Mouse (Mus musculus) embryonic facial prominence, embryonic 13.5 days (tissue): ENCODE data around the gene Alpl. TPM values are rescaled to one million over a fixed set of nuclear protein-coding genes. Genes with fewer than 3 reads are reported as not detected.

ENCODE experiments used
- ATAC-seq: fragments of 200-750 bp; cut with Nextera tagmentation; 2 replicates; pipeline ENCODE4 v1.8.0; 2017; ENCODE audit warnings: low read depth; ENCODE audit not compliant: insufficient number of reproducible peaks, insufficient read depth, low FRiP score, low TSS enrichment
- H3K27ac ChIP-seq: fragments of 300-500 bp; sonication (generic); 2 replicates; pipeline ENCODE4 v1.5.1; 2015; ENCODE audit warnings: moderate library complexity, mild to moderate bottlenecking, inconsistent platforms
- H3K27me3 ChIP-seq: fragments of 300-500 bp; sonication (generic); 2 replicates; pipeline ENCODE4 v1.6.1; 2015; ENCODE audit warnings: mild to moderate bottlenecking, inconsistent platforms
- H3K36me3 ChIP-seq: fragments of 300-500 bp; sonication (generic); 2 replicates; pipeline ENCODE4 v1.6.1; 2015; ENCODE audit warnings: mild to moderate bottlenecking, inconsistent platforms
- H3K4me1 ChIP-seq: fragments of 300-500 bp; sonication (generic); 2 replicates; pipeline ENCODE4 v1.6.1; 2015; ENCODE audit warnings: inconsistent platforms
- H3K4me2 ChIP-seq: fragments of 300-500 bp; sonication (generic); 2 replicates; pipeline ENCODE4 v1.6.1; 2015; ENCODE audit warnings: moderate library complexity, mild to moderate bottlenecking, inconsistent platforms
- H3K4me3 ChIP-seq: fragments of 300-500 bp; sonication (generic); 2 replicates; pipeline ENCODE4 v1.5.1; 2015; ENCODE audit warnings: mild to moderate bottlenecking, inconsistent platforms
- H3K9ac ChIP-seq: fragments of 300-500 bp; sonication (generic); 2 replicates; pipeline ENCODE4 v1.6.1; 2015; ENCODE audit warnings: mild to moderate bottlenecking, inconsistent platforms
- H3K9me3 ChIP-seq: fragments of 300-500 bp; sonication (generic); 2 replicates; pipeline ENCODE4 v1.6.1; 2016; ENCODE audit warnings: inconsistent platforms
- WGBS: fragments of 180-500 bp; shearing (Covaris S2); methylation state at CpG from one replicate; pipeline ENCODE4 v1.1.7; 2015; ENCODE audit warnings: mixed read lengths; 5-methylcytosine and 5-hydroxymethylcytosine counted together
- polyA plus RNA-seq: library from polyadenylated mRNA; unstranded; fragments of >200 nt; fragmentation: Nextera tagmentation; extraction: Ambion mirVana; gene quantifications from 2 replicates; pipeline ENCODE4 v1.2.1, GENCODE M21; 2015

Alpl gene
- polyA plus RNA-seq, 1 experiment from 2014 or later: 122 TPM

DNA sequence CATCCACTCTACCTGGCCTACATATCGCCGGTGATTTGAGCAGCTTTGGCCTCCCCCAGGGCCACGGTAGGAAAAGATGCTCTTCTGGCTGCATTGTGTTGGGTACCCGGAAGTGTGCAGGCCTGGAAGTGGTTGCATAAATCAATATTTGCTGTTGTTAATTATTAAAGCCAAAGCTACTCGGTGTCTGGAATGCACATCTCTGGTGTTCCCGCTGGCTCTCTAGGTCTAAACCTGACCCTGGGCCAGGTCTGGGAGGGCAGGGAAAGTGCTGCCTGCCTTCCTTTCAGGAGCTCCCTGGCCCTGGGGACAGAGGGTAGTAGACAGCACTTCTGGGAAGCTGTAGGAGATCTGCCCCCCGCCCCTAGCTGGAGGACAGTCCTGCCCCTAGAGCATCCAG, 89.7 kb downstream of the Alpl start:
- Histone ChIP-seq H3K9me3 (no peaks in the 10 kb centered on the region), H3K27ac (no peak overlapping the region), H3K27me3 (no peaks in the 10 kb centered on the region; the same call in 1 of the 2 replicates), H3K4me2 (peak overlapping the region; percentile 92), H3K36me3 (no peaks in the 10 kb centered on the region), H3K4me1 (peaks cover 25% of the 10 kb centered on the region), H3K9ac (no peak overlapping the region), H3K4me3 (no peak overlapping the region)
- no peak for ATAC-seq
- WGBS: 67% methylated on average over 7 of the region's 7 CpGs

DNA sequence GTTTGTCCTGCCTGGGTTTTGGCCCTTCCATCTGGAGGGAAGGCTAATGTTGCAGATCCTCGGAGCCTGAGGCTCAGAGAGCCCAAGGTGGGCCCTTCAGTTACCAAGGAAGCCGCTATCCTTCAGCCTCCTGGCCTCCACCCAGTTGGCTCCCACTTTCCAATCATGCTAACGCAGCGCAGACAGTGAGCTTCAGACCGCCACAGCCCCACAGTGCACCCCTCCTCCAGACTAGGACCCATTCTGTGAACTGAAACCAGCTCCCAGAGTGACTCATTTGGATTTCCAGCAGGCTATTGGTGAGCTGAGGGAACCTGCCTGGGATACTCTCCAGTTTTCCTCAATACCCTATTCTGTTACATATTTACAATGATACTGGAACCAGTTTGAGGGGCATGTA, 90.8 kb downstream of the Alpl start:
- Histone ChIP-seq H3K9ac (no peak overlapping the region), H3K27me3 (no peaks in the 10 kb centered on the region; the same call in 1 of the 2 replicates), H3K4me3 (no peak overlapping the region), H3K4me1 (peaks cover 30% of the 10 kb centered on the region), H3K27ac (no peak overlapping the region), H3K36me3 (no peaks in the 10 kb centered on the region), H3K9me3 (no peaks in the 10 kb centered on the region), H3K4me2 (no peak overlapping the region)
- whole genome bisulfite sequencing: 63% methylated on average over 5 of the region's 5 CpGs
- ATAC-seq: no peak

DNA sequence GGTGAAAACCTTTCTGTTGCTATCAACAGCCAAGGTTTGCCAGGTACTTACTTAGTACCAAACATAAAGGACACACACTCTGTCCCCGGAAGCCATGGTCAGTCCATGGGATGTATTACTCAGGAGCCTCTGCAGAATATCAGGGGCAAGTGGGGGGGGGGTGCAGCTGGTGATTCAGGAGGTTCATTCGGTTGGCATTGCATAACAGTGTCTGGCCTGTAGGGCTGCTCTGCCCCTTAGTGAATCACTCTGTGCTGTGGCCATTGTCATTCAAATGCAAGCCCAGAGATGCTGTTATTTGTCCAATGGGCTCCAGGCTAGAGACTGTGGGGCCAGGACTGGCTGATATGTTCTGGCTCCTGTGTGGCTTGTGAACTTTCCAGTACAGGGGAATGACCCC, 91.6 kb downstream of the Alpl start:
- WGBS: 66% methylated on average over 2 of the region's 2 CpGs
- Histone ChIP-seq H3K27me3 (no peaks in the 10 kb centered on the region; the same call in 1 of the 2 replicates), H3K36me3 (no peaks in the 10 kb centered on the region), H3K4me1 (peaks cover 30% of the 10 kb centered on the region), H3K9me3 (no peaks in the 10 kb centered on the region), H3K4me3 (no peak overlapping the region), H3K27ac (no peak overlapping the region), H3K4me2 (no peak overlapping the region), H3K9ac (no peak overlapping the region)
- ATAC-seq: no peak

DNA sequence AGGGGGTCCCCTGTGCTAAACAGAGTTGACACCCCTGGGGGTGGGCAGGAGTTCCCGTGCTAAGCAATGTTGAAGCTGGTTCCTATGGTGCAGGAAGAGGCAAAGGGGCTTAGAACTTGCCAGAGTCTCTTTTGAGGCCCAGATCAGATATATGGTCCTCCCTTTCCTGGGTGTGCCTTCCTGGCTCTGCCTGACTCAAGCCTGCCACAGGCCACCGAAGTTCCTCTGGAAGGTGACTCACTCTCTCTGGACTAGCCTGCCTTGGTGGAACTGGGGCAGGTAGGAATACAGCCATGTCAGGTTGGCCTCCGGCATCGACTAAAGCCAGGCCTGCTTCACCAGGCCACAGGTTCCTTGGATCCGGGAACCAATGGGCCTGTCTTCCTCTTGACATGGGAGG, 93.1 kb downstream of the Alpl start:
- H3K27me3 ChIP-seq: no peaks in the 10 kb centered on the region; the same call in 1 of the 2 replicates
- H3K9ac ChIP-seq: no peak overlapping the region
- ATAC-seq: no peak
- no peak overlapping the region for H3K4me3 ChIP-seq
- peaks cover 22% of the 10 kb centered on the region for H3K4me1 ChIP-seq
- H3K4me2 ChIP-seq: no peak overlapping the region
- no peaks in the 10 kb centered on the region for H3K36me3 ChIP-seq
- no peak overlapping the region for H3K27ac ChIP-seq
- 88% methylated on average over 5 of the region's 5 CpGs for WGBS
- H3K9me3 ChIP-seq: no peaks in the 10 kb centered on the region

DNA sequence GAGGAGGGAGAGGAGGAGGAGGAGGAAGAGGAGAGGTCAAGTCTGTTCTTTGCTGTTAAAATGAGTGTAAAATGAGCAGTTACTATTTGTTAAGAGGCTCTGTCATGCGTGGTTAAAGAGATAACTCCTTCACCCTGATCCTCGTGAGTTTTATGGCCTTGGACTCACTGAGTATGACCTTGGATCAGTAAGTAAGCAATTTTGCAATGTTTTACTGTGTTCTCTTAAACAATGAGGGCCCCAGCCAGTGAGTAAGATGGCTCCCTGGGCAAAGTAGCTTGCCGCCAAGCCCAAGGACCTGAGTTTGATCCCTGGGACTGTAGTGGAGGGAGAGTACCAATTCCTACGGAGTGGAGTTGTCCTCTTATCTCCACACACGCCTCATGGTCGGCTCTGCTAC, 95.2 kb downstream of the Alpl start:
- Histone ChIP-seq H3K9me3 (no peaks in the 10 kb centered on the region), H3K4me2 (no peak overlapping the region), H3K36me3 (no peaks in the 10 kb centered on the region), H3K4me3 (no peak overlapping the region), H3K27me3 (no peaks in the 10 kb centered on the region), H3K27ac (no peak overlapping the region), H3K4me1 (peaks cover 21% of the 10 kb centered on the region), H3K9ac (no peak overlapping the region)
- 62% methylated on average over 6 of the region's 6 CpGs for WGBS
- ATAC-seq: no peak

DNA sequence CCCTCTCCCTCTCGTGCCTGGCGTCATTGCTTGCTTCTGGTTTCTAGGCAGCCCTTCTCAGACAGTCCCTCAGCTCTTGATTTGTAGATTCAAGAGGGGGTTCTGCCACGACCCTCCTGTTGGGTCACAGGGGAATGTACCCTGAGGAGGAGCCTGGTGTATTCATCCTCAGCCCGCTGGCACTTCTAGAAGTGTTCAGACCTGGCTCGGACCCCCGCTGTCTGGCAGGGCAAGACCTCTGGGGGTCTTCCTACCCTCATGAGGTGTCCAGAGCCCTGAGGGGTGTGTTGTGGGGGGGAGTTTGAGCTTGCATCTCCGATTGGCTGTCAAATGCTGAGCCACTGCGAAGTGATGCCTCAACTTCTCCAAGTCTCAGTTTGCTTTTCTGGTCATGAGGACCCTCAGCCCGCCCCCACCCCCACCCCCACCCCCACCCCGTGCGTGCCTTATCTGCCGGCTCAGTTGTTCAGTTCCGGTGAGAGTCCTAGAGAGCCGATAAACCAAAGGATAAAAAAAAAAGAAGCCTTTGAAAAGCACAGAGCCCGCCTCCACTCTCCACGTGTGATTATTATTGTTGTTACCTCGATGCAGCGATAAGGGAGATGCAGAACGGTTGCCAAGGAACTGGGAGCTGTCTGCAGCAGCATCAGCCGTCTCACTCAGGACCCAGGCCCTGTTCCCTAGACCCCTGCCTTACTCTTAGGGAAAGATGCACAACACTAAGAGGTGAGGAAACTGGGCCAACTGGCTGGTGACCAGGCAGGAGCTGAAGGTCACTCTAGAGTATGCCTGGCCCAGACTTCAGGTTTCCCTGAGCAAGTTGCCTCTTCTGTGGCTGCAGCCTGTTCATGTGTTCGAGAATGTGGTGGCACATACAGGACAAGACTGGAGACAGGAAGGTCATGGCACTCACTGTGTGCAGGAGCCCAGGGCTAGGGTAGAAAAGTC, 96.6 kb downstream of the Alpl start:
- H3K4me3 ChIP-seq: no peak overlapping the region
- no peak overlapping the region for H3K27ac ChIP-seq
- peaks cover 28% of the 10 kb centered on the region for H3K4me1 ChIP-seq
- no peak for ATAC-seq
- no peaks in the 10 kb centered on the region for H3K27me3 ChIP-seq
- H3K36me3 ChIP-seq: no peaks in the 10 kb centered on the region
- H3K9me3 ChIP-seq: no peaks in the 10 kb centered on the region
- no peak overlapping the region for H3K4me2 ChIP-seq
- 72% methylated on average over 21 of the region's 21 CpGs for WGBS
- H3K9ac ChIP-seq: no peak overlapping the region

DNA sequence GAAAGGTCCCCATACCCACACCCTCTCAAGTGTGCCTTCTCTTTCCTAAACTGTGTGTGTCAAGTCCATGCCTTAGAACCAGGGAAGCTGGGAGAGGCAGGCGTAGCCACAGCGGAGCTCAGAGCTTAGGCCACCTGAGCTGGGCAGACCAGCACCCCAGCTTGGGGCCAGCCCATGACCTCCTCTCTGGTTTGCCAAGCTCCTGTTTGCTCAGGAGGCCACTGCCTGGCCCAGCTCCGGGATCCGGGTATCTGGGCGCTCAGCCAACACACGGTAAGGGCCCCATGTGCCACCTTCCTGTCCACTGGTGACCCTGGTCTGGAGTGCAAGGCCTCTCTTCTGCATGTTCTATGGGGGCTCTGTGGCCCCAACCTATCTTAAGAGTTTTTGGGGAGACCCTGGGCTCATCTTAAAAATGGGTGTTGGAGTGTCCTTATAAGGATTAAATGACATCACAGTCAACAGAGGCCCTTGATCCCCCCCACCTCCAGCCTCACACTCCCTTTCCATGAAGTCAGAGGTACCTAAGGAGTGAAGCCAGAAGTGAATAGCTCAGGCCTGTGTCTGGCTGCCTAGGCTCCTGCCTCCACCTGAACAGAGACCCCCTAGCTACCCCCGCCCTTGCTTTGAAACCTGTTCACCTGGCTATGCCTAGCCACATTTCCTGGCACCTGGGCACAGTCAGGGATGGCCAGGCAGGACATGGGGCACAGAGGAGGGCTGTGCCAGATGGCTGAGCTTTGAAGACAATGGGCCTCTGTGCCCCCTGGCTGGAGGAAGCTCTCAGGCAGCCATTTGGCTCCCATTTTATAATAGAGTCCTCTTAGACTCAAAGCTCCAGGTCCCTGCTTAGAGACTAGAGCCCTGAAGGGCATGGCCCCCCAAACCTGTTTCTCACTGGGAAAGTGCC, 97.9 kb downstream of the Alpl start:
- 86% methylated on average over 7 of the region's 7 CpGs for WGBS
- H3K4me1 ChIP-seq: peaks cover 28% of the 10 kb centered on the region
- 0 out of 2 replicates have a peak overlapping the region, but pooled peaks have one; percentile 40 for H3K9ac ChIP-seq
- no peak for ATAC-seq
- peak overlapping the region; percentile 17; the same call in 1 of the 2 replicates for H3K27ac ChIP-seq
- H3K27me3 ChIP-seq: no peaks in the 10 kb centered on the region
- H3K36me3 ChIP-seq: no peaks in the 10 kb centered on the region
- no peaks in the 10 kb centered on the region for H3K9me3 ChIP-seq
- no peak overlapping the region for H3K4me3 ChIP-seq
- H3K4me2 ChIP-seq: no peak overlapping the region

DNA sequence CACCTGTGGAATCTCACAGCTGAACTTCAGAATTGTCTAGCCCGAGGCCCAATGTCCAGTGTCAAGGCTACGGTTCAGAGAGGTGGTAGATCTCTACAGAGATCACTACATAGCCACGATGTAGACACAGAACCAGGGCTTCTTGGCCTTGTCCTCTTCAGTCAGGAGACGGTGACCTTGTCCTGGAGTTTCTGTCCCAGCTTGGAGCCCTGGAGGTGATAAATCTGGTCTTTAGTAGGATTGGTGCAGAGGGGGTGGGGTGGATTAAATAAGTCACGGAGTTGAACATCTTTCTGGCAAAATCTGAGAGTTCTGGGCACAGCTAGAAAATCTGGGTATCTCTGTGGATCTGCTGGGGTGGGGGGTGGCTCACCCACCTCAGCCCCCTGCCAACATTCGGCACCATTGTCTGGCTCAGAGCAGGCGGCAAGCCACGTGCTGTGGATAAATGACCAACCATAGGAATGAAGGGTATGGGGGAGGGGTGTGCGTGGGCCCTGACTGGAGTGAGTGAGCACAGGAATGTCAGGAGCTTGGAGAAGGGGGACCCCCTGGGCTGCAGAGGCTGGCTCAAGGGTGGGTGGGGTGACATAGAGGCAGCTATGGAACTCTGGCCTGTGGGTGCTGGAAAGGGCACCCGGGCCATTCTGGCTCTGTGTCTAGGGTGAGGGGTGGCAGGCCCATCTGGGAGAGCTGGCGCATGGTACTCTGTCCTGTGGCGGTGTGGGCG, 98.9 kb downstream of the Alpl start:
- WGBS: 73% methylated on average over 13 of the region's 13 CpGs

DNA sequence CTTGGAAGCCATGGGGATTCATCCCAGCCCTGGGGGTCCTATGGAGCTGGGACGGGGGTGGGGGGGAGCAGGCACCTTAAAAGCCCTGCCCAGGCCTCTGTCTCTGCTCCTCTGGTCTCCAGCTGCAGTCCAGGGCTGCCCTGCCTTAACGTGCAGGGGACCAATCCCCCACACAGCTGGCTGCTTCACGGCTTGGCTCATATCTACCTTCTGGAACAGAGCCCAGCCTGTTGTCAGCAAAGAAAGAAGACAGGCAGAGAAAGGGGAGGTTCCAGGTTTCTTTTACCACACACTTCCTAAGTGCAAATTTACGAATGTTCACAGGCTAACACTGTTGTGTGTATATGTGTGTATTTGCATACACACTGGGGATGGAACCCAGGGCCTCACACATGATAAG, 100.3 kb downstream of the Alpl start:
- H3K27ac ChIP-seq: peak overlapping the region; percentile 44; the same call in 1 of the 2 replicates
- ATAC-seq: no peak
- 19% methylated on average over 4 of the region's 4 CpGs for WGBS

More for the DNA sequence above, 98.9 kb downstream of the Alpl start:
- H3K4me3 ChIP-seq: no peak overlapping the region
- no peaks in the 10 kb centered on the region for H3K36me3 ChIP-seq
- ATAC-seq: no peak
- H3K27me3 ChIP-seq: no peaks in the 10 kb centered on the region
- H3K27ac ChIP-seq: peak overlapping the region; percentile 17; the same call in 1 of the 2 replicates
- no peak overlapping the region for H3K9ac ChIP-seq
- no peak overlapping the region for H3K4me2 ChIP-seq
- peaks cover 28% of the 10 kb centered on the region for H3K4me1 ChIP-seq
- no peaks in the 10 kb centered on the region for H3K9me3 ChIP-seq

DNA sequence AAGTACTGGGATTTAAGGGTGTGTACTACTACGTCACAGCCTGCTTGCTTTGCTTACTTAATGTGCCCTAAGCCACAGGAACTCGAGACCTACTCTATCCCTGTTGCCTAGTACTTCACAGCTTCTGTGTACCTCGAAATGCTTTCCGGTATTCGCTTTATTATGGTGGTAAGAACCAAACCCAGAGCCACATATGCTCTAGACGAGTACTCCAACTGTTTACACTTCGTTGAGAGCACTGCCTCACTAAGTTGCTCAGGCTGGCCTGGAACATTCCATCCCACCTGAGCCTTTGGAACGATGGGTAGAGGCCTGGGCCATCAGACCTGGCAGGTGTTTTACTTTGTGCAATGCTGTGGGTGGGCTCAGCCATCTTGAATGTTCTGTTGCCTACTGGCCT, 100.9 kb downstream of the Alpl start:
- H3K4me3 ChIP-seq: no peak overlapping the region
- peaks cover 23% of the 10 kb centered on the region for H3K4me1 ChIP-seq
- H3K27me3 ChIP-seq: no peaks in the 10 kb centered on the region
- no peak overlapping the region for H3K9ac ChIP-seq
- peak overlapping the region; percentile 44; the same call in 1 of the 2 replicates for H3K27ac ChIP-seq
- no peak for ATAC-seq
- no peaks in the 10 kb centered on the region for H3K9me3 ChIP-seq
- H3K4me2 ChIP-seq: no peak overlapping the region
- 75% methylated on average over 8 of the region's 8 CpGs for WGBS
- H3K36me3 ChIP-seq: no peaks in the 10 kb centered on the region

More for the DNA sequence above, 100.3 kb downstream of the Alpl start:
- Histone ChIP-seq H3K4me3 (no peak overlapping the region), H3K4me2 (no peak overlapping the region), H3K9me3 (no peaks in the 10 kb centered on the region), H3K27me3 (no peaks in the 10 kb centered on the region), H3K4me1 (peaks cover 23% of the 10 kb centered on the region), H3K36me3 (no peaks in the 10 kb centered on the region), H3K9ac (no peak overlapping the region)
